Mouse (Mus musculus): Measurements from ENCODE around the gene Gm49358.

DNA sequence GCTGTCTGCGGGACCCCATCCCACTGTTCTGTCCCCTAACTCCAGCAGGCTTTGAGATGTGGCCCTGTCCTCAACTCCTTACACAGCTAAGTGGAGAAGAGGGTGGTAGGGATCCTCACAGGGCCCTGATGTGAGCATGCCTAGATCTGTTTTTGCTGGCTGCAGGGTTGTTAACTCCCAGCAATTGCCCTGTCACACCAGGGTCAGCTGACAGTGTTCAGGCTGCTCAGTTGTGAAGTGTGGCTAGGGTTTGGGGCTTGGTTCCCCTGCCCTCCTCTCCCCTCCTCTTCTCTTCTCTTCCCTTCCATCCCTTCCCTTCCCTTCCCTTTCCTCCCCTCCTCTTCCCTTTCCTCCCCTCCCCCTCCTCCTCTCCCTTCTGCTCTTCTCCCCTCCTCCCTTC lies 2.5 kb upstream of the Gm49358 start:
- TF ChIP-seq CTCF (conservative IDR thresholded peaks at IDR 0.05 in 1 of 2, IDR thresholded peaks at IDR 0.05 in 1 of 2; ENCODE audit: low read depth in 2 of 2, low read length in 2 of 2) = no peak
- TF ChIP-seq NELFE (IDR thresholded peaks at IDR 0.05; ENCODE audit: low read depth, low read length) = no peak
- no peak for TF ChIP-seq ZMIZ1 (IDR thresholded peaks at IDR 0.05; ENCODE audit: low read depth, low read length)
- no peak for TF ChIP-seq POLR2A (IDR thresholded peaks at IDR 0.05; ENCODE audit: low read depth, low read length)
- no peak for TF ChIP-seq ELF1 (IDR thresholded peaks at IDR 0.05; ENCODE audit: low read depth, low read length)
- no peak for TF ChIP-seq CHD1 (IDR thresholded peaks at IDR 0.05; ENCODE audit: low read depth, low read length)
- TF ChIP-seq ZKSCAN1 (IDR thresholded peaks at IDR 0.05; ENCODE audit: borderline replicate concordance, low read depth, low read length) = no peak
- TF ChIP-seq EP300 (IDR thresholded peaks at IDR 0.05; ENCODE audit: low read length) = no peak
- no peak for TF ChIP-seq HCFC1 (IDR thresholded peaks at IDR 0.05; ENCODE audit: low read depth, low read length)
- no peak for TF ChIP-seq TCF12 (IDR thresholded peaks at IDR 0.05; ENCODE audit: low read depth, low read length)
- TF ChIP-seq ZC3H11A (IDR thresholded peaks at IDR 0.05; ENCODE audit: low read depth, low read length) = no peak
- no peak for TF ChIP-seq JUND (conservative IDR thresholded peaks at IDR 0.05; ENCODE audit: low read depth, low read length)
- TF ChIP-seq TBP (conservative IDR thresholded peaks at IDR 0.05; ENCODE audit: low read depth, low read length) = no peak
- TF ChIP-seq USF1 (IDR thresholded peaks at IDR 0.05; ENCODE audit: low read depth, low read length) = no peak

Measured in CH12.LX (cell line).